Mouse (Mus musculus) intestine, postnatal 0 days (tissue): ENCODE measurements around the gene Npas3. TPM values are rescaled to one million over a fixed set of nuclear protein-coding genes. Genes with fewer than 3 reads are reported as not detected.

ENCODE experiments used
- ATAC-seq: fragments of 200-750 bp; cut with Nextera tagmentation; 2 replicates; pipeline ENCODE4 v1.8.0; 2017; ENCODE audit warnings: mild to moderate bottlenecking, moderate TSS enrichment, moderate library complexity
- H3K27ac ChIP-seq: fragments of 300-500 bp; sonication (generic); 2 replicates; pipeline ENCODE4 v1.5.1; 2014; ENCODE audit warnings: mild to moderate bottlenecking, low read depth, low read length, moderate library complexity
- H3K27me3 ChIP-seq: fragments of 300-500 bp; sonication (generic); replicated peaks from 2 replicates; pipeline ENCODE4 v1.6.1; 2014; ENCODE audit warnings: low read length, mixed read lengths; ENCODE audit not compliant: control insufficient read depth, insufficient read depth
- H3K36me3 ChIP-seq: fragments of 300-500 bp; sonication (generic); 2 replicates; pipeline ENCODE4 v1.6.1; 2014; ENCODE audit warnings: mild to moderate bottlenecking, moderate library complexity; ENCODE audit not compliant: control insufficient read depth, insufficient read depth
- H3K4me1 ChIP-seq: fragments of 300-500 bp; sonication (generic); replicated peaks from 2 replicates; pipeline ENCODE4 v1.6.1; 2014; ENCODE audit warnings: antibody characterized with exemption, low read length, mixed read lengths; ENCODE audit not compliant: control insufficient read depth, insufficient read depth
- H3K4me2 ChIP-seq: fragments of 300-500 bp; sonication (generic); replicated peaks from 2 replicates; pipeline ENCODE4 v1.6.1; 2014; ENCODE audit warnings: low read depth, mild to moderate bottlenecking, moderate library complexity
- H3K4me3 ChIP-seq: fragments of 300-500 bp; sonication (generic); 2 replicates; pipeline ENCODE4 v1.5.1; 2014; ENCODE audit warnings: low read depth, low read length
- H3K9ac ChIP-seq: fragments of 300-500 bp; sonication (generic); 2 replicates; pipeline ENCODE4 v1.6.1; 2014; ENCODE audit warnings: mild to moderate bottlenecking, low read depth, low read length
- H3K9me3 ChIP-seq: fragments of 300-500 bp; sonication (generic); 2 replicates; pipeline ENCODE4 v1.6.1; 2016; ENCODE audit warnings: mixed run types; ENCODE audit not compliant: control insufficient read depth
- CTCF ChIP-seq: sonication (generic); IDR thresholded peaks from 2 replicates; pipeline ENCODE4 v1.5.1; 2016; ENCODE audit warnings: low read depth, mild to moderate bottlenecking, control low read depth, antibody characterized with exemption, moderate library complexity
- WGBS: fragments of 180-500 bp; shearing (Covaris S2); extraction: QIAGEN DNeasy Blood & Tissue Kit; methylation state at CpG from one replicate; pipeline ENCODE4 v1.1.7; 2014; 5-methylcytosine and 5-hydroxymethylcytosine counted together
- polyA plus RNA-seq: library from polyadenylated mRNA; unstranded; fragments of >200 nt; fragmentation: Nextera tagmentation; extraction: Ambion mirVana; gene quantifications from 2 replicates; pipeline ENCODE4 v1.2.1, GENCODE M21; 2015

Npas3 gene
- polyA plus RNA-seq, 1 experiment from 2014 or later: 0.48 TPM

DNA sequence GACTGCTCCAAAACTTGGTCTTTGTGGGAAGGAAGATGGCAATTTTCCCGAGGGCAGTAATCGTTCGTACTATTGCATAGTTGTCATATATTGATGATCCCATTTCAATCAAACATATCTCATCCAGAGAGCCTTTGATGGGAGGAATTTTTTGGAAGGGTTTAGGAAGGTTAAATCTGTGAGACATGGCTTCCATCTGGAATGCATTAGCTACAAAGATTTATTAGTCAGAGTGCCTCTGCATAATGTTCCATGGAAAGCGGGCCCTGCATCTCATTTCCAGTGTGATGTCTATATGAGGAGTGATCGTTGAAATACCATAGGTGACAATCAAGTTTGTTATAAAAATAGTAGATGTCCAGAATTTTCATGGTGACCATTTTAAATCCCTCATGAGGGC is 480.8 kb downstream of the Npas3 start:
- WGBS: 95% methylated on average over 5 of the region's 5 CpGs
- no peaks in the 10 kb centered on the region for H3K4me1 ChIP-seq
- H3K36me3 ChIP-seq: no peaks in the 10 kb centered on the region
- ATAC-seq: no peak
- H3K27ac ChIP-seq: no peak overlapping the region
- H3K9me3 ChIP-seq: no peaks in the 10 kb centered on the region
- no peak overlapping the region for H3K9ac ChIP-seq
- H3K4me3 ChIP-seq: no peak overlapping the region
- H3K27me3 ChIP-seq: no peaks in the 10 kb centered on the region
- H3K4me2 ChIP-seq: no peak overlapping the region
- TF ChIP-seq CTCF: no peak

- ATAC-seq: no peak
- H3K4me2 ChIP-seq: no peak overlapping the region
- no peaks in the 10 kb centered on the region for H3K4me1 ChIP-seq
Observed at GRCm38 (mm10) chr12:53738549-53739292, 490.2 kb downstream of the Npas3 start.

DNA sequence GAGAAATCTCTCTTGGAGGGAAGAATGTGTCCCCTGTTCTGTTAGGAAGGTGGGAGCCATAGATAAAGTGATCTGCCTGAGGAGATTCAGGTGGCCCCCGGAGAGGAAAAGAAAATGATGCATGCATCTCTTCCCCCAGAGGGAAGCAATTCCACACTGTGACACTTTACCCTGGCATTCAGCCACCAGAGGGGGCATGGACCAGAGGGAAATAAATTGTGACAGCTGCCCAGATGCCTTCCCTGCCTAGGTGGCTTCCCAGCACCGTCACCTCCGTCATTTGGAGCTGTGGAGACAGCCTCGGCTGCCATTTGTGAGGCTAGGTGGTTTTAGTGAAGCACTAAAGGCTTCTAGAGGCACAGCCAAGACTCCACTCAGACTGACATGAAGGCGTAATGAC is 498.2 kb downstream of the Npas3 start:
- no peak overlapping the region for H3K27ac ChIP-seq
- no peaks in the 10 kb centered on the region for H3K9me3 ChIP-seq
- no peak overlapping the region for H3K4me3 ChIP-seq
- H3K4me2 ChIP-seq: no peak overlapping the region
- TF ChIP-seq CTCF: peak; percentile 52
- H3K4me1 ChIP-seq: no peaks in the 10 kb centered on the region
- 74% methylated on average over 5 of the region's 5 CpGs for WGBS
- ATAC-seq: no peak
- H3K27me3 ChIP-seq: no peaks in the 10 kb centered on the region
- H3K36me3 ChIP-seq: no peaks in the 10 kb centered on the region
- no peak overlapping the region for H3K9ac ChIP-seq

More at GRCm38 (mm10) chr12:53738549-53739292, 490.2 kb downstream of the Npas3 start:
- no peaks in the 10 kb centered on the region for H3K36me3 ChIP-seq
- H3K9ac ChIP-seq: no peak overlapping the region
- no peak for TF ChIP-seq CTCF
- no peak overlapping the region for H3K27ac ChIP-seq
- WGBS: 56% methylated on average over 16 of the region's 16 CpGs
- H3K4me3 ChIP-seq: no peak overlapping the region
- no peaks in the 10 kb centered on the region for H3K9me3 ChIP-seq
- H3K27me3 ChIP-seq: no peaks in the 10 kb centered on the region

- no peak overlapping the region for H3K4me2 ChIP-seq
- H3K4me1 ChIP-seq: no peaks in the 10 kb centered on the region
- H3K4me3 ChIP-seq: no peak overlapping the region
- H3K27ac ChIP-seq: no peak overlapping the region
- H3K36me3 ChIP-seq: no peaks in the 10 kb centered on the region
- H3K9ac ChIP-seq: no peak overlapping the region
- no peak for ATAC-seq
- no peaks in the 10 kb centered on the region for H3K27me3 ChIP-seq
- no peak for TF ChIP-seq CTCF
- no peaks in the 10 kb centered on the region for H3K9me3 ChIP-seq
- 84% methylated on average over 4 of the region's 4 CpGs for WGBS
Observed at GRCm38 (mm10) chr12:53749375-53749774, 500.9 kb downstream of the Npas3 start.

- WGBS: 67% methylated on average over 13 of the region's 13 CpGs
- H3K4me1 ChIP-seq: no peaks in the 10 kb centered on the region
- H3K36me3 ChIP-seq: no peaks in the 10 kb centered on the region
- no peak overlapping the region for H3K4me3 ChIP-seq
- no peak for TF ChIP-seq CTCF
- no peaks in the 10 kb centered on the region for H3K27me3 ChIP-seq
- H3K27ac ChIP-seq: no peak overlapping the region
- no peak overlapping the region for H3K4me2 ChIP-seq
- H3K9me3 ChIP-seq: no peaks in the 10 kb centered on the region
- H3K9ac ChIP-seq: no peak overlapping the region
- no peak for ATAC-seq
Observed at GRCm38 (mm10) chr12:53752281-53753072, 504.0 kb downstream of the Npas3 start.

DNA sequence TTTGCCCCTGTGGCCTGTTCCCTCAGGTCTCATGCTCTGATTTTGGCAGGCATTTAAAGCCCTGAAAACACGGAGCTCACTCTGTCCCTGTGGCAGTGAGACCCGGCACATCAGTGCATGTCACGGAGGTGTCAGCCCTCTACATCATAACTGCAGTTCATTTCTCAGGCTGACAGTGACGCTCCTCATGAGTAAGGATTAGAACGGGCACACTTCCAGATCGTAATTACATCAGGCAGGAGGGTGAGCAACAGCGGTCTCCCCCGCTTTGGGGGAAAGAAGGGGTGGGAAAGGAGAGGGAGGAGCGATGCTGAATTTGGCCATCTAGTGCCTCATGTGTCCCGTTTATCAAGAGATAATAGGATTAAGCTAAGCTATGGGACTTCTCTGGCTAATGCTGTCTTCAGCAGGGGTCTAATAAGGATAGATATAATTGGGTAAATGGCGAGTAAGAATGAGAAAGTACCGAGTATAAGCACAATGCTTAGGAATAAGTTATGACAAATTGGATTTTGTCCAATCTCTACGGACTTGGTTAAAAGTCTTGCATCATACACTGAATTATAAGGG is 505.0 kb downstream of the Npas3 start:
- TF ChIP-seq CTCF: no peak
- Histone ChIP-seq H3K9ac (no peak overlapping the region), H3K27ac (no peak overlapping the region), H3K4me2 (no peak overlapping the region), H3K4me1 (no peaks in the 10 kb centered on the region), H3K4me3 (no peak overlapping the region), H3K27me3 (no peaks in the 10 kb centered on the region), H3K36me3 (no peaks in the 10 kb centered on the region), H3K9me3 (no peaks in the 10 kb centered on the region)
- no peak for ATAC-seq
- WGBS: 55% methylated on average over 13 of the region's 13 CpGs
